Mouse (Mus musculus) kidney, embryonic 16.5 days (tissue): ENCODE data around the gene Col24a1. TPM values are rescaled to one million over a fixed set of nuclear protein-coding genes. Genes with fewer than 3 reads are reported as not detected.

Experiments
- ATAC-seq: fragments of 200-750 bp; cut with Nextera tagmentation; 2 replicates; pipeline ENCODE4 v1.8.0; 2017; ENCODE audit warnings: moderate TSS enrichment; ENCODE audit not compliant: low FRiP score, low TSS enrichment
- H3K27ac ChIP-seq: fragments of 300-500 bp; sonication (generic); 2 replicates; pipeline ENCODE4 v1.5.1; 2014; ENCODE audit warnings: low read length
- H3K27me3 ChIP-seq: fragments of 300-500 bp; sonication (generic); 2 replicates; pipeline ENCODE4 v1.6.1; 2014; ENCODE audit warnings: low read length, control low read depth, mixed read lengths; ENCODE audit not compliant: insufficient read depth
- H3K36me3 ChIP-seq: fragments of 300-500 bp; sonication (generic); 2 replicates; pipeline ENCODE4 v1.6.1; 2014; ENCODE audit warnings: low read length, control low read depth, mixed read lengths; ENCODE audit not compliant: insufficient read depth
- H3K4me1 ChIP-seq: fragments of 300-500 bp; sonication (generic); 2 replicates; pipeline ENCODE4 v1.6.1; 2014; ENCODE audit warnings: low read length, control low read depth, mixed read lengths; ENCODE audit not compliant: insufficient read depth
- H3K4me2 ChIP-seq: fragments of 300-500 bp; sonication (generic); replicated peaks from 2 replicates; pipeline ENCODE4 v1.6.1; 2014; ENCODE audit warnings: low read depth, low read length
- H3K4me3 ChIP-seq: fragments of 300-500 bp; sonication (generic); 2 replicates; pipeline ENCODE4 v1.5.1; 2014; ENCODE audit warnings: mild to moderate bottlenecking, low read length
- H3K9ac ChIP-seq: fragments of 300-500 bp; sonication (generic); replicated peaks from 2 replicates; pipeline ENCODE4 v1.6.1; 2014; ENCODE audit warnings: low read length
- H3K9me3 ChIP-seq: fragments of 300-500 bp; sonication (generic); 2 replicates; pipeline ENCODE4 v1.6.1; 2016; ENCODE audit warnings: low read length, control low read depth
- WGBS: fragments of 180-500 bp; shearing (Covaris S2); extraction: QIAGEN DNeasy Blood & Tissue Kit; methylation state at CpG from one replicate; pipeline ENCODE4 v1.1.7; 2014; 5-methylcytosine and 5-hydroxymethylcytosine counted together
- polyA plus RNA-seq: library from polyadenylated mRNA; unstranded; fragments of >200 nt; fragmentation: Nextera tagmentation; extraction: Ambion mirVana; gene quantifications from 2 replicates; pipeline ENCODE4 v1.2.1, GENCODE M21; 2015

Col24a1 gene
- polyA plus RNA-seq, 1 experiment from 2014 or later: 1.8 TPM

GRCm38 (mm10) chr3:145476634-145477033 is 184.4 kb downstream of the Col24a1 start:
- H3K4me3 ChIP-seq: no peak overlapping the region
- no peaks in the 10 kb centered on the region for H3K27me3 ChIP-seq
- H3K27ac ChIP-seq: no peak overlapping the region
- ATAC-seq: no peak
- no peak overlapping the region for H3K9ac ChIP-seq
- H3K4me1 ChIP-seq: 0 out of 2 replicates have a peak, but pooled peaks cover 3% of the 10 kb centered on the region
- no peaks in the 10 kb centered on the region for H3K36me3 ChIP-seq
- no peak overlapping the region for H3K4me2 ChIP-seq
- H3K9me3 ChIP-seq: no peaks in the 10 kb centered on the region
- WGBS: 75% methylated on average over 3 of the region's 3 CpGs

- H3K9ac ChIP-seq: no peak overlapping the region
- no peak overlapping the region for H3K4me3 ChIP-seq
- H3K9me3 ChIP-seq: no peaks in the 10 kb centered on the region
- H3K27ac ChIP-seq: no peak overlapping the region
- no peaks in the 10 kb centered on the region for H3K36me3 ChIP-seq
- no peak for ATAC-seq
- no peak overlapping the region for H3K4me2 ChIP-seq
- 0 out of 2 replicates have a peak, but pooled peaks cover 3% of the 10 kb centered on the region for H3K4me1 ChIP-seq
- H3K27me3 ChIP-seq: no peaks in the 10 kb centered on the region
- WGBS: 78% methylated on average over 11 of the region's 11 CpGs
These were observed 184.8 kb downstream of the Col24a1 start for GRCm38 (mm10) chr3:145477074-145477473.

GRCm38 (mm10) chr3:145478446-145478845 is 186.2 kb downstream of the Col24a1 start:
- H3K27ac ChIP-seq: no peak overlapping the region
- H3K4me3 ChIP-seq: no peak overlapping the region
- H3K9me3 ChIP-seq: no peaks in the 10 kb centered on the region
- ATAC-seq: no peak
- H3K9ac ChIP-seq: no peak overlapping the region
- no peak overlapping the region for H3K4me2 ChIP-seq
- H3K4me1 ChIP-seq: 0 out of 2 replicates have a peak, but pooled peaks cover 3% of the 10 kb centered on the region
- H3K27me3 ChIP-seq: no peaks in the 10 kb centered on the region
- WGBS: 36% methylated on average over 5 of the region's 5 CpGs
- no peaks in the 10 kb centered on the region for H3K36me3 ChIP-seq

DNA sequence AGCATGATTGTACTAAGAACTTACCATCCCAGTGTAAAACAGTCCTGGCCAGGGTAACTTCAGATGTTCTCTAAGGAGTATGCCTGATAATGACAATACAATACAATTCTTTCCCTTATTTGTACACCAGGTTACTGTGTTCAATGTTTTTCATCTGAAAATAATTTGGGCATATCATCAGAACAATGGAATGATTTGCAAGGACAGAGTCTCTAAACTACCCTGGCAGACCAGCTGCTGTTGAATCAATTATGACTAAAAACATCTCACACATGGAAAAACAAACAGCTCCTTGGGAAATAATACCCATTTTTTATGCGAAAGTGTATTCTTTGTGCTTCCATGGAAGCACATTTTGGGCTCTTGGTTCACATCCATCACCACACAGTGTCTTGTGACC is 198.0 kb downstream of the Col24a1 start:
- no peaks in the 10 kb centered on the region for H3K27me3 ChIP-seq
- H3K36me3 ChIP-seq: no peaks in the 10 kb centered on the region
- no peak overlapping the region for H3K4me3 ChIP-seq
- H3K27ac ChIP-seq: no peak overlapping the region
- no peak overlapping the region for H3K9ac ChIP-seq
- no peaks in the 10 kb centered on the region for H3K9me3 ChIP-seq
- no peaks in the 10 kb centered on the region for H3K4me1 ChIP-seq
- no peak for ATAC-seq
- 83% methylated on average over 1 of the region's 1 CpGs for WGBS
- no peak overlapping the region for H3K4me2 ChIP-seq

GRCm38 (mm10) chr3:145491326-145491725 is 199.1 kb downstream of the Col24a1 start:
- ATAC-seq: no peak
- Histone ChIP-seq H3K27ac (no peak overlapping the region), H3K27me3 (no peaks in the 10 kb centered on the region), H3K4me3 (no peak overlapping the region), H3K4me2 (no peak overlapping the region), H3K9me3 (no peaks in the 10 kb centered on the region), H3K36me3 (no peaks in the 10 kb centered on the region), H3K9ac (no peak overlapping the region), H3K4me1 (no peaks in the 10 kb centered on the region)
- WGBS: 69% methylated on average over 3 of the region's 3 CpGs

DNA sequence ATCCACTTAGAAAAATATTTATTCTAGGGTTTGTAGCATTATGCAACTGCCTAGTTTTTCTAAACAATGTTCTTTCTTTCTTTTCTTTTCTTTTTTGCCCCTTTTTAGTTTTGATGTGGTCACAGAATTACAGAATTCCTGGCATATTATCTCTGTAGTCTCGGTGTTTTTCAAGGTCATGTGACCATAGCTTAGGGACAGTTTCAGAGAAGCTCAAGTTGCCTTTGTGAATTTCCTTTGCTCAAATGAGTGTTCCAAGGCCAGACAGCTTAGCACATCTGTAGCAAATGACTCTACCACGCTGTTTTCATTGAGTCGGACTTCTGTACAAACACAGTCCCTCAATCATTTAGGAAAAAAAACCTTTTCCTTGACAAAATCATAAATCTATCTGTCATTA is 205.9 kb downstream of the Col24a1 start:
- Histone ChIP-seq H3K9me3 (no peaks in the 10 kb centered on the region), H3K4me3 (no peak overlapping the region), H3K27ac (no peak overlapping the region), H3K4me2 (no peak overlapping the region), H3K4me1 (no peaks in the 10 kb centered on the region), H3K36me3 (no peaks in the 10 kb centered on the region), H3K27me3 (no peaks in the 10 kb centered on the region), H3K9ac (no peak overlapping the region)
- WGBS: 47% methylated on average over 3 of the region's 3 CpGs
- ATAC-seq: no peak

DNA sequence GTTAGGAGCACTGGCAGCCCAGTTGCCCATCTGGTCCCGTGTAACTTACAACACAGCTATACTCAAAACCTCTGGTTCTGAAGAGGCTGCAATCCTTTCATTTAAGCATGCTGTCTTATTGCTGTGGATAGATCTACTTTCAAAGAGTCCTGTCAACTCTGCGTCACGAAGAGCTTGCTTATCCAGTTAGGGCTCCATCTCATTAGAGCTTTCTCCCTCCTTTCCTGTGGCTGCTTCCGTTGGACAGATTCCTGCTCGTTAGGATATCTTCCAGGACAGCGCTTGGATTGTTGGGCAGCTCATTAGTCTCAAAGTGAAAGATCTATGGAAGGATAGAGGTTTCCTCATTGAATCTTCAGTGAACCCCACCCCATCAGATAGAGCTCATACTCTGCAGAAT is 206.6 kb downstream of the Col24a1 start:
- no peaks in the 10 kb centered on the region for H3K36me3 ChIP-seq
- no peak overlapping the region for H3K27ac ChIP-seq
- no peak overlapping the region for H3K4me3 ChIP-seq
- H3K4me2 ChIP-seq: no peak overlapping the region
- no peaks in the 10 kb centered on the region for H3K4me1 ChIP-seq
- ATAC-seq: no peak
- WGBS: 91% methylated on average over 6 of the region's 6 CpGs
- H3K9ac ChIP-seq: no peak overlapping the region
- no peaks in the 10 kb centered on the region for H3K9me3 ChIP-seq
- no peaks in the 10 kb centered on the region for H3K27me3 ChIP-seq

- Histone ChIP-seq H3K4me2 (no peak overlapping the region), H3K36me3 (no peaks in the 10 kb centered on the region), H3K9ac (no peak overlapping the region), H3K27ac (no peak overlapping the region), H3K4me1 (no peaks in the 10 kb centered on the region), H3K4me3 (no peak overlapping the region), H3K9me3 (no peaks in the 10 kb centered on the region), H3K27me3 (no peaks in the 10 kb centered on the region)
- no peak for ATAC-seq
- 57% methylated on average over 2 of the region's 2 CpGs for WGBS
These were observed 212.6 kb downstream of the Col24a1 start for GRCm38 (mm10) chr3:145504830-145505229.

GRCm38 (mm10) chr3:145508550-145508949 is 216.3 kb downstream of the Col24a1 start:
- H3K9ac ChIP-seq: no peak overlapping the region
- H3K4me2 ChIP-seq: no peak overlapping the region
- H3K9me3 ChIP-seq: no peaks in the 10 kb centered on the region
- no peaks in the 10 kb centered on the region for H3K36me3 ChIP-seq
- H3K27me3 ChIP-seq: no peaks in the 10 kb centered on the region
- H3K4me3 ChIP-seq: no peak overlapping the region
- no peaks in the 10 kb centered on the region for H3K4me1 ChIP-seq
- no peak overlapping the region for H3K27ac ChIP-seq
- WGBS: 80% methylated on average over 7 of the region's 7 CpGs
- no peak for ATAC-seq

DNA sequence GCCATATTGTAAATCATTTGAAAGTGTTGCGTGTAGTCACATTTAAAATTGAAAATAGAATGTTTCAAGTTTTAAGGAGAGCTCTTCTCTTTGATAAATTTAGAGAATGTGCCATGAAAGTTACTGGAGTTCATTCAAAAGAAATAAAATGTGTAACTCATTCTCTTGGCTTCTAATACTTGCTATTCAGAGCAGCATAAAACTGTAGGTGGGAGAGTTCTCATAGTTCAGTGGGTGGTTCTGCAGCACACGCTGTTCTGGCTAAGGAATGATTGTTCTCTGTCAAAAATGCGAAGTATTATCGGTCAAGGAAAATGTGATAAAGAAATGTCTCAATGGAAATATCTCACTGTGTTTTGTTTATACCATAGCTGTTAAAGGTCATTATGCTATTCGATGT is 221.9 kb downstream of the Col24a1 start:
- no peaks in the 10 kb centered on the region for H3K4me1 ChIP-seq
- no peak overlapping the region for H3K4me3 ChIP-seq
- H3K9me3 ChIP-seq: no peaks in the 10 kb centered on the region
- no peaks in the 10 kb centered on the region for H3K27me3 ChIP-seq
- H3K4me2 ChIP-seq: no peak overlapping the region
- H3K27ac ChIP-seq: no peak overlapping the region
- H3K36me3 ChIP-seq: no peaks in the 10 kb centered on the region
- ATAC-seq: no peak
- H3K9ac ChIP-seq: no peak overlapping the region
- 80% methylated on average over 5 of the region's 5 CpGs for WGBS
